Mouse (Mus musculus) embryonic facial prominence, embryonic 14.5 days (tissue): ENCODE results near the gene Ntrk3. TPM values are rescaled to one million over a fixed set of nuclear protein-coding genes. Genes with fewer than 3 reads are reported as not detected.

Source experiments
- ATAC-seq: fragments of 200-750 bp; cut with Nextera tagmentation; 2 replicates; pipeline ENCODE4 v1.8.0; 2017; ENCODE audit warnings: low read depth, moderate number of reproducible peaks, moderate TSS enrichment
- DNase-seq: peaks from one replicate; pipeline ENCODE4 v3.0.0-alpha.2; 2015; ENCODE audit warnings: low spot score
- H3K27ac ChIP-seq: fragments of 300-500 bp; sonication (generic); replicated peaks from 2 replicates; pipeline ENCODE4 v1.5.1; 2014; ENCODE audit warnings: low read depth, mild to moderate bottlenecking, low read length, moderate library complexity
- H3K27me3 ChIP-seq: fragments of 300-500 bp; sonication (generic); replicated peaks from 2 replicates; pipeline ENCODE4 v1.6.1; 2014; ENCODE audit warnings: low read length; ENCODE audit not compliant: control insufficient read depth, insufficient read depth
- H3K36me3 ChIP-seq: fragments of 300-500 bp; sonication (generic); 2 replicates; pipeline ENCODE4 v1.6.1; 2014; ENCODE audit warnings: low read length, mixed read lengths; ENCODE audit not compliant: control insufficient read depth, insufficient read depth
- H3K4me1 ChIP-seq: fragments of 300-500 bp; sonication (generic); 2 replicates; pipeline ENCODE4 v1.6.1; 2014; ENCODE audit warnings: antibody characterized with exemption, low read length; ENCODE audit not compliant: control insufficient read depth, insufficient read depth
- H3K4me2 ChIP-seq: fragments of 300-500 bp; sonication (generic); 2 replicates; pipeline ENCODE4 v1.6.1; 2014; ENCODE audit warnings: low read depth, mild to moderate bottlenecking, low read length, moderate library complexity, mixed read lengths
- H3K4me3 ChIP-seq: fragments of 300-500 bp; sonication (generic); 2 replicates; pipeline ENCODE4 v1.5.1; 2014; ENCODE audit warnings: low read depth, mild to moderate bottlenecking, low read length
- H3K9ac ChIP-seq: fragments of 300-500 bp; sonication (generic); 2 replicates; pipeline ENCODE4 v1.6.1; 2014; ENCODE audit warnings: low read depth, mild to moderate bottlenecking, low read length, moderate library complexity, mixed read lengths
- H3K9me3 ChIP-seq: fragments of 300-500 bp; sonication (generic); 2 replicates; pipeline ENCODE4 v1.6.1; 2016; ENCODE audit warnings: low read length; ENCODE audit not compliant: control insufficient read depth
- WGBS: fragments of 180-500 bp; shearing (Covaris S2); extraction: QIAGEN DNeasy Blood & Tissue Kit; methylation state at CpG from one replicate; pipeline ENCODE4 v1.1.7; 2014; 5-methylcytosine and 5-hydroxymethylcytosine counted together
- polyA plus RNA-seq: library from polyadenylated mRNA; unstranded; fragments of >200 nt; fragmentation: Nextera tagmentation; extraction: Ambion mirVana; gene quantifications from 2 replicates; pipeline ENCODE4 v1.2.1, GENCODE M21; 2014

Gene Ntrk3
- polyA plus RNA-seq, 1 experiment from 2014 or later, result 10.5 TPM

DNA sequence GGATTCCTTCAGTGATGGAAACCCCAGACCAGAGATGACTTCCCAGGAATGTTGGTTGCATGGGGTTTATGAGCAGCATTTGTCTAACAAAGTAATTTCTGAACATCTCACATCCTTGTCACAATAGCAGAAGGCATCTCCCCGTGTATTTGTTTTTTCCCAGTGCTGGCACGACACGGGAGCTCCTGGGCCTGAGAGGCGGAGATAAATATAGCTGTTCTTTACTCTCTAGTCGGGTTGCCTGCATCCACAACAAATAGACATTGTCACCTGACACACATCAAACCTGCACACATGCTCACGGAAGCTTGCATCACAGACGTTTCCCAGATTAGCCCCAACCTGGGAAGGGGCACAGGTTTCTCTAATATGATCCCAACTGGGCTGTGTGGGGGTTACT, 30.1 kb downstream of the Ntrk3 start:
- H3K27ac ChIP-seq, result no peak overlapping the region
- H3K9ac ChIP-seq, result no peak overlapping the region
- 70% methylated on average over 7 of the region's 7 CpGs for WGBS
- H3K4me3 ChIP-seq, result no peak overlapping the region
- H3K36me3 ChIP-seq, result no peaks in the 10 kb centered on the region
- H3K4me1 ChIP-seq, result no peaks in the 10 kb centered on the region
- no peak overlapping the region for H3K4me2 ChIP-seq
- H3K9me3 ChIP-seq, result no peaks in the 10 kb centered on the region
- ATAC-seq (no peak), DNase-seq (no peak)
- no peaks in the 10 kb centered on the region for H3K27me3 ChIP-seq

DNA sequence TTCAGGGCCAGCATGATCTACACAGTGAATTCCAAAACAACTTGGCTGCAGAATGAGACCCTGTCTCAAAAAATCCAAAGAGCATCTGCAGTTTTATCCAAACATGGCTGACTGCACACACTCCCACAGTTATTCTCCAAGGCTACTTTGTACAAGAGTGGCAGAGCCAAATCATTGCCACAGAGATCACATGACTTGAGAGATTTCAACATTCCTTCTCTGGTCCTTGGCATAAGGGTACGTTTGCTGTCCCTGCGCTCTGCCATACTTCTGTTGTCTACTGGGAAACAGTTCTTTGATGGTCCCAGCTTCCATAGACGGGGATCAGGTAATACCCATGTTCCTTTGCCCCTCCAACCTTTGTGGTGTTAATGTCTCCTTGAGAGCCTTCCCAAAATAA, 30.7 kb downstream of the Ntrk3 start:
- H3K36me3 ChIP-seq, result no peaks in the 10 kb centered on the region
- ATAC-seq, result no peak
- no peak overlapping the region for H3K9ac ChIP-seq
- WGBS, result 69% methylated on average over 3 of the region's 3 CpGs
- H3K27me3 ChIP-seq, result no peaks in the 10 kb centered on the region
- no peaks in the 10 kb centered on the region for H3K4me1 ChIP-seq
- no peak overlapping the region for H3K4me3 ChIP-seq
- no peak overlapping the region for H3K4me2 ChIP-seq
- H3K9me3 ChIP-seq, result no peaks in the 10 kb centered on the region
- no peak overlapping the region for H3K27ac ChIP-seq
- DNase-seq, result no peak

DNA sequence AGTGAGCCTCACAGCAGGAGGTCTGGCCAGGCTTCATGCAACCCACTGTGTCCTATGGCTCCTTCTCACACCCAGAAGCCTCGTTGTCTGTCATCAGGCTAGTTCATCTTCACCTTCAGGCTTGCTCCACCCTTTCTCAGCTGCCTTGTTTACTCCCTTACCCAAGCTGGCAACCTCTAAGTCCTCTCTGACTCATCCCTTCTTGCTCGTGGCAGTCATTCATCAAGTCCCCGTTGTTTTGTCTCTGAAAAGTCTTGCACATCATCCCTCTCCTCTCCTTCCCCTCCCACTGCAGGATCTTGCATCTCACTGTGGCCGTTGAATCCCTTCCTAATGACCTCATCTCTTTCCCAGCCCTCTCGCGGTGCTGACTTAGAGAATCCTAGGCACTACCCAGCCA, 35.1 kb downstream of the Ntrk3 start:
- Histone ChIP-seq H3K9ac (no peak overlapping the region), H3K36me3 (no peaks in the 10 kb centered on the region), H3K27me3 (no peaks in the 10 kb centered on the region), H3K4me1 (no peaks in the 10 kb centered on the region), H3K9me3 (no peaks in the 10 kb centered on the region), H3K4me2 (no peak overlapping the region), H3K27ac (no peak overlapping the region), H3K4me3 (no peak overlapping the region)
- ATAC-seq (no peak), DNase-seq (no peak)
- 63% methylated on average over 6 of the region's 6 CpGs for WGBS

DNA sequence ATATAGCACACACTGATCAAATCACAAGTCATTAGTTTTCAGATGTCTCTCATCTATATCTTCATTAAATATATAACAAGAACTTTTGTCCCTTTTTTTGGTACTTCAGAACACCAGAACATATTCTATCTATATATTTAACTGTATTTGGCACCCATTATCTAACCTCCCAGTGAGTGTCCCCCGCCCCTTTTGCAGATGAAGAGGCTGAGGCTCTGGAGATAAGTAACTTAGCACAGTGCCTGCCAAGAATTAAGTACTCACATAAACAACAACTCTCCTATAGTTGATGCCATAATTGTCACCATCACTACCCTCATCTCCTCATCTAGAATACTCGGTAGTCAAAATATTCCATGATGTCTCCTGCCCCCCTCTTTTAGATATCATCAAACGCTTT, 42.6 kb downstream of the Ntrk3 start:
- WGBS, result 82% methylated on average over 3 of the region's 3 CpGs
- H3K4me2 ChIP-seq, result no peak overlapping the region

DNA sequence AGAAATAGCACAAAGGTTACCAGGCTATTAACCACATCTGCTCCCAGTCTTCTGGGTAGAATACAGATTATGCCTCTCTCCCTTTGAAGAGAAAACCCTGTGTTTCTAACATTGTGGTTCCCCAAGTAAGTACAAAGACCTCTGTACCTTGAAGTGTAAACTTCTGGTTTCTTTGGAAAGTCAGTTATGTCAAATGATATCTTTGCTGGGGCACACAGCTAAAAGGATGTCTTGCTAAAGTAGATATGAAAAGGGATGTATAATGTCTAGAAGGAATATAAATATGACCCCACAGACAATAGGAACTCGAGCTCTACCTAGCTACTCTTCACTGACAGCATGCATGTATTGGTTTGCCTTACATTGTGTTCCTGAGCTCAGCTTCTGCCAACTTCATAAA, 44.7 kb downstream of the Ntrk3 start:
- Histone ChIP-seq H3K9me3 (no peaks in the 10 kb centered on the region), H3K4me2 (no peak overlapping the region), H3K9ac (no peak overlapping the region), H3K27ac (no peak overlapping the region), H3K36me3 (no peaks in the 10 kb centered on the region), H3K27me3 (no peaks in the 10 kb centered on the region), H3K4me3 (no peak overlapping the region), H3K4me1 (no peaks in the 10 kb centered on the region)
- 51% methylated on average over 1 of the region's 1 CpGs for whole genome bisulfite sequencing
- ATAC-seq, result no peak
- no peak for DNase-seq

More for the DNA sequence above, 42.6 kb downstream of the Ntrk3 start:
- H3K4me3 ChIP-seq, result no peak overlapping the region
- H3K9me3 ChIP-seq, result no peaks in the 10 kb centered on the region
- no peaks in the 10 kb centered on the region for H3K4me1 ChIP-seq
- H3K27ac ChIP-seq, result no peak overlapping the region
- DNase-seq (no peak), ATAC-seq (no peak)
- no peak overlapping the region for H3K9ac ChIP-seq
- H3K36me3 ChIP-seq, result no peaks in the 10 kb centered on the region
- H3K27me3 ChIP-seq, result no peaks in the 10 kb centered on the region

DNA sequence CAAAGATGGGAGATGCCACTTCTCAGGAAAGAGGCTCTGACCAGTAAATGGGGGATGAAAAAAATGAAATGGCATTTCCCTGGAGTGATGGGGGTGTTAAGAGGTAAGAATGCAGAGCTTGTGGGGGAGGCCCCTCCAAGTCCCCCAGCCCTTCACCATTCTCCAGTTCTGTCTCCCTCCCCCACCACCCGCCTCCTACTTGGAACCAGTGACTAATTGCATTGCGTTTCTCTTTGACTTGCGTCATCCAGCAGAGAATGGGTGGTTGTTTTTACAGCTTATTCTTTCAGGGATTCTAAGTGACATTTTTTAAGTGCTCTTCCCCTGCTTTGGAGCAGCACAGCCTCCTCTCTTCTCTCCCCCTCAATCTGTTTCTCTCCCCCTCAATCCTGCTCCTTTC, 46.9 kb downstream of the Ntrk3 start:
- no peaks in the 10 kb centered on the region for H3K9me3 ChIP-seq
- ATAC-seq (no peak), DNase-seq (no peak)
- H3K27me3 ChIP-seq, result no peaks in the 10 kb centered on the region
- no peaks in the 10 kb centered on the region for H3K4me1 ChIP-seq
- no peak overlapping the region for H3K27ac ChIP-seq
- H3K36me3 ChIP-seq, result no peaks in the 10 kb centered on the region
- 69% methylated on average over 3 of the region's 3 CpGs for WGBS
- no peak overlapping the region for H3K9ac ChIP-seq
- no peak overlapping the region for H3K4me3 ChIP-seq
- H3K4me2 ChIP-seq, result no peak overlapping the region

DNA sequence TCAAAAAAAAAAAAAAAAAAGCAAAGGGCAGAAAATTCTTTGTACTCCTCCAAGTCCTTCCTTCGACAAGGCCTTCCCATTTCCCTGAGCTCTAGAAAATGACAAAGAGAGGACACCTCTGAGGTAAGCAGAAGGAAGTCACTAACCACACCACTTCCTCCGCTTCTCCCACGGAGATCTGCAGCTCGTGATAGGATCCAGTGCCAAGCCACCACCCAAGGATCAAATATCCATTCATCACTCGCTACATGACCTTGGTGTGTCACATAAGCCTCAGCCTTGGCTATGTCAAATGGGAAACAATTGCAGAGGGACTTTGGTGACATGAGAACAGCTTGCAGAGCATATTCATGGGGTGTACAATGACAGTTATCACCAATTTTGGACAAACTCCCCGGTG, 52.9 kb downstream of the Ntrk3 start:
- no peaks in the 10 kb centered on the region for H3K4me1 ChIP-seq
- no peaks in the 10 kb centered on the region for H3K9me3 ChIP-seq
- no peaks in the 10 kb centered on the region for H3K36me3 ChIP-seq
- WGBS, result 54% methylated on average over 6 of the region's 6 CpGs
- no peak overlapping the region for H3K27ac ChIP-seq
- H3K4me3 ChIP-seq, result no peak overlapping the region
- no peaks in the 10 kb centered on the region for H3K27me3 ChIP-seq
- H3K9ac ChIP-seq, result no peak overlapping the region
- DNase-seq, result no peak
- ATAC-seq, result no peak
- H3K4me2 ChIP-seq, result no peak overlapping the region

DNA sequence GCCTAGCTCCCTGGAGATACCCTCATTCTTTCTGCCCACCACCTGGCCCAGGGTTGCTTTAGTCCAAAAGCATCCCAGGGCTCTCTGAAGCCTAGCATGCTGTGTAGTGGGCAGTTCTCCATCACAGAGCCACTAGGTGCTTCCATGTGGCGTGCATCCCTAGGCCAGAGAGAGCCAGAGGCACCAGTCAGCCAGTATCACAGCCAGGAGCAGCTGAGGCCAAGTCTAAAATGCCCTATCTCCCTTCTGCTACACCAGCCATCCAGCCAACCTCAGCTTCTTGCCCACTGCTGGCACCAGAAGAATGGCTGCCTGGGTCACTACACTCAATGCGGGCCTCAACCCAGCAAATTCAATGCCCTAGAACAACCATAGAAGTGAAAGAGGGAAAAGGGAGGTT, 56.9 kb downstream of the Ntrk3 start:
- no peak for DNase-seq
- no peak overlapping the region for H3K4me2 ChIP-seq
- ATAC-seq, result no peak
- H3K27ac ChIP-seq, result no peak overlapping the region
- no peaks in the 10 kb centered on the region for H3K36me3 ChIP-seq
- H3K27me3 ChIP-seq, result no peaks in the 10 kb centered on the region
- no peaks in the 10 kb centered on the region for H3K4me1 ChIP-seq
- H3K9me3 ChIP-seq, result no peaks in the 10 kb centered on the region
- WGBS, result 85% methylated on average over 2 of the region's 2 CpGs
- H3K4me3 ChIP-seq, result no peak overlapping the region
- H3K9ac ChIP-seq, result no peak overlapping the region

DNA sequence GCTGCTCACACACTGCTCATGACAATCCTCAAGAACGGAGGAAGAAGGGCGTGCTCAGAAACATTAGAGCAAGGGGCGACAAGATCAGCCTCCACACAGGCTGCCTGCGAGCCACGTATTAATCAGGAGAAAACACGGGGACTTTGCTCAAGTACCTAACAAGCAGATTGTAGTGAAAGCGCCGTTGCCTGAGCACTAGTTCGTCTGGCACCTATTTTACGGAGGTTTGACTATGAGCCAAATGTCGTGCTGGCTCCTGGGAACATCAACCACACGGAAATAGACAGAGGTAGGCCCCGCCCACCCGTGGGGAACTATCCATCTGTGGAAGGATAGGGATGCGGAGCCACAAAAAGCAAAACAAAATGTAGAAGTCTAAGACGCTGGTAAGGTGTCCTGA, 68.4 kb downstream of the Ntrk3 start:
- Histone ChIP-seq H3K9me3 (no peaks in the 10 kb centered on the region), H3K27ac (no peak overlapping the region), H3K9ac (no peak overlapping the region), H3K4me2 (no peak overlapping the region), H3K27me3 (no peaks in the 10 kb centered on the region), H3K4me1 (no peaks in the 10 kb centered on the region), H3K4me3 (no peak overlapping the region), H3K36me3 (no peaks in the 10 kb centered on the region)
- no peak for ATAC-seq
- DNase-seq, result no peak
- 91% methylated on average over 16 of the region's 16 CpGs for WGBS
